7 mouse cellular contexts compared by ENCODE assay signal in the genomic region with DNA sequence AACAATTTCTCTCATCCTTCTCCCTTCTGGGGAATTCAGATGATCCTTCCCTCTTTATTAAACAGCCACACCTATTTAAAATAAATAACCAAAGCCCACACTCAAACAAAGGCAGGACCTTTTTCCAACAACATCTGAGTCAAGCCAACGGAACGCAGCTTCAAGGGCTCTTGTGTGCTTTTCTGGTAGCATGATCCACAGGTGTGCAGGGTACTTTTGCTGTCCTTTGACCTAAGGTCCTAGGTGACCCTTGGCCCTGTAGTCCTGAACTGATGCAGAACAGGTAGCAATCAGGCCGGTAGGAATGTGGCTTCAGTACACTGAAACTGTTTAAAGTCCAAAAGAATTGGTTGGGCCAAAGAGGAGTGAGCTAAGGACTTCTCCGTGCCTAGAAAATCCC. TPM values are rescaled to one million over a fixed set of nuclear protein-coding genes. Genes with fewer than 3 reads are reported as not detected.
DNase-seq lines count a peak whose midpoint lies in the region; ATAC-seq lines count a peak whose summit lies in the region.

No protein-coding gene starts in this region.

- H3K36me3 ChIP-seq in embryonic facial prominence, embryonic 12.5 days: no peaks in the 10 kb centered on the region
- no peaks in the 10 kb centered on the region for H3K36me3 ChIP-seq in forebrain, embryonic 12.5 days (replicated peaks)

- peak; percentile 29 for DNase-seq in kidney, postnatal 14 days
- DNase-seq in lung, postnatal 14 days: peak; percentile 14
- no peak for DNase-seq in c-Kit-positive CD71-positive TER-119-positive erythroid progenitor cells, embryonic 14.5 days (ENCODE audit: low spot score)
- no peak for DNase-seq in cerebellum, adult 11-12 months
- DNase-seq in thymus, postnatal 14 days: no peak

- 64% methylated on average over 4 of the region's 4 CpGs for WGBS in embryonic facial prominence, embryonic 12.5 days
- WGBS in forebrain, embryonic 12.5 days: 68% methylated on average over 4 of the region's 4 CpGs

- H3K9ac ChIP-seq in embryonic facial prominence, embryonic 12.5 days: no peak overlapping the region
- H3K9ac ChIP-seq in forebrain, embryonic 12.5 days: no peak overlapping the region

- H3K27ac ChIP-seq in embryonic facial prominence, embryonic 12.5 days: no peak overlapping the region
- no peak overlapping the region for H3K27ac ChIP-seq in forebrain, embryonic 12.5 days

- H3K4me3 ChIP-seq in embryonic facial prominence, embryonic 12.5 days: no peak overlapping the region
- no peak overlapping the region for H3K4me3 ChIP-seq in forebrain, embryonic 12.5 days (replicated peaks)

- 0 out of 2 replicates have a peak, but pooled peaks cover 3% of the 10 kb centered on the region for H3K4me1 ChIP-seq in embryonic facial prominence, embryonic 12.5 days
- H3K4me1 ChIP-seq in forebrain, embryonic 12.5 days: peaks cover 7% of the 10 kb centered on the region

- no peaks in the 10 kb centered on the region for H3K9me3 ChIP-seq in embryonic facial prominence, embryonic 12.5 days
- no peaks in the 10 kb centered on the region for H3K9me3 ChIP-seq in forebrain, embryonic 12.5 days

- H3K4me2 ChIP-seq in embryonic facial prominence, embryonic 12.5 days (replicated peaks): peak overlapping the region; percentile 91
- peak overlapping the region; percentile 97 for H3K4me2 ChIP-seq in forebrain, embryonic 12.5 days

- ATAC-seq in embryonic facial prominence, embryonic 12.5 days (ENCODE audit: insufficient number of reproducible peaks, insufficient read depth, low FRiP score, low TSS enrichment): no peak
- 0 out of 2 replicates have a peak, but pooled peaks have one; percentile 7 for ATAC-seq in forebrain, embryonic 12.5 days (ENCODE audit: low FRiP score)

- no peaks in the 10 kb centered on the region for H3K27me3 ChIP-seq in embryonic facial prominence, embryonic 12.5 days
- peaks cover 28% of the 10 kb centered on the region for H3K27me3 ChIP-seq in forebrain, embryonic 12.5 days

RNA-seq across cellular contexts. Expression of gene Pls1, which starts 0.6 kb away (rescaled TPM):
- polyA plus RNA-seq in embryonic facial prominence, embryonic 12.5 days (2016; fragmentation: Nextera tagmentation; extraction: Ambion mirVana): 5.5 and 5.8 TPM in 2 replicates
- 5.1 and 5.8 TPM in 2 replicates for polyA plus RNA-seq in forebrain, embryonic 12.5 days (2016; fragmentation: Nextera tagmentation; extraction: Ambion mirVana)

RNA-seq across cellular contexts. Expression of gene Atr, which starts 11.7 kb away (rescaled TPM):
- 24.1 and 27.5 TPM in 2 replicates for polyA plus RNA-seq in embryonic facial prominence, embryonic 12.5 days (2016; fragmentation: Nextera tagmentation; extraction: Ambion mirVana)
- polyA plus RNA-seq in forebrain, embryonic 12.5 days (2016; fragmentation: Nextera tagmentation; extraction: Ambion mirVana): 25.3 and 26.6 TPM in 2 replicates

Comparison
In these comparisons a context has a peak if more than half of its experiments do, and no peak if none do; other contexts are left out.
1. DNase-seq: peak in kidney, postnatal 14 days (single experiment) and lung, postnatal 14 days (single experiment); none in c-Kit-positive CD71-positive TER-119-positive erythroid progenitor cells, embryonic 14.5 days (single experiment), cerebellum, adult 11-12 months (single experiment) and thymus, postnatal 14 days (single experiment).